Mouse (Mus musculus): ENCODE results near the gene Rel. TPM values are rescaled to one million over a fixed set of nuclear protein-coding genes. Genes with fewer than 3 reads are reported as not detected.
A peak's percentile ranks its signal among the peaks of the same experiment; 100 is the strongest.

Rel gene
- polyA plus RNA-seq, 1 experiment: 1.4 TPM

DNA sequence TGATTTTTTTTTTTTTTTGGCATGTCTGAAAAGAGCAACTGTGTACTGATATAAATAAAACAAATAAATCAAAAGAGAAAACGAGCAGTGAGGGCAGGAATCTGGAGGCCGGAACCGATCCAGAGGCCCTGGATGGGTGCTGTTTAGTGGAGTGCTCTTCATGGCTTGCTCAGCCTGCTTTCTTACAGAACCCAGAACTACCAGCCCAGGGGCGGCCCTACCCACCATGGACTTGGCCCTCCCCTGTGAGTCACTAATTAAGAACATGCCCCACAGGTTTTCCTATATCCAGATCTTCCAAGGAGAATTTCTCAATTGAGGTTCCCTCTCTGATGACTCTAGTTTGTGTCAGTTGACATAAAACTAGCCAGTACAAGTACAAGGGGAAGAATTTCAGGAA lies 24.7 kb downstream of the Rel start:
- DNase-seq (ENCODE audit: low read depth): no peak

DNA sequence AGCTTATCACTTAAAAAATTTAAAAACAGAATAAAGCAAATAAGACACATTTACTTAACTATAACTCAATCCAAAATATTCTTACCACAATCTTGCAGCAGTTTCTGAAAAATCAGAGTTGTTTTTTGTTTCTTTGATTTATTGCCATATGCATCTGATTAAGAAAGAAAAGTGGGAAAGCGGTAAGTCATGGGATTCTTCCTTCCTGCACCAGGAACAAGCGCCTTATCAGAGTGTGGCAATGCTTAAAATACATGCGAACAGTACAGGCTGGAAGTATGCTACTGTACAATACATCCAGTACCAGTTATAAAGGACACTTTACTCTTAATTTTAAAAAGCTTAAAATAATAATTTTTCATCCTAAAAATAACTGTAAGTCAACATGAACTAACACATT lies 26.4 kb downstream of the Rel start:
- no peak for DNase-seq (ENCODE audit: low read depth)

DNA sequence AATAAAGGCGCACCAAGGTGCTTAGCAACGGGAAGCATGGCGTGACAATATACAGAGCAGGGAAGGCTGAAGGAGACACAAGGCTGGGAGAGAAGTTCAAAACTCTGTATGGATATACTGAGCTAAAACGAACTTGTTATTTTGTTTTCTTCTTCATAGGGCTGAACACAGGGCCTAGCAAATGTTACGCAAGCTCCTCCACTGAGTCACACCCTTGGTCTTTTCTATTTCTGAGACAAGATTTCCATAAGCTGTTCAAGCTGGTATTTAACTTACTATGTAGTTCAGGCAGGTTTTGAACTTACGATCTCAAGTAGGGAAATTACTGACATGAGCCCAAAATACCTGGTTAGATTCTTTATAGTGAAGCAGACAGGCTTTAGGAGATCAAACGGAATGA lies 29.4 kb downstream of the Rel start:
- no peak for DNase-seq (ENCODE audit: low read depth)

DNA sequence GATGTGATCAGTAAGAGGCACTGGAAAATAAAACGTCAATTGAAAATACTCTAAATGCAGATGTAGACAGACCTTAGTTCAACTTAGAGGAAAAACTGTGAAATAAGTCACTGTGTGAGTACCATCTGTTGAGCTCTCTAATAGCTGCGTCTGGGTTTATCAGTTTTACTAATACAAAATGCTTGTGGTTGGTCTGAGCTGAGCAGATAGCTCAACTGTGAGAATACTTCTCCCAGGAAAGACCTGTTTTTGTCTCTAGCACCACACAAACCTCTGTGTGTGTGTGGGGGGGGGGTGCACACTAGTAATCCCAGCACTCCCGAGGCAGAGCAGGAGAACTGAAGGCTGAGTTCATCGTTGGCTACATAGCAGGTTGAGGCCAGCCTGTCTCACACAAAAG lies 29.9 kb downstream of the Rel start:
- no peak for DNase-seq (ENCODE audit: low read depth)

DNA sequence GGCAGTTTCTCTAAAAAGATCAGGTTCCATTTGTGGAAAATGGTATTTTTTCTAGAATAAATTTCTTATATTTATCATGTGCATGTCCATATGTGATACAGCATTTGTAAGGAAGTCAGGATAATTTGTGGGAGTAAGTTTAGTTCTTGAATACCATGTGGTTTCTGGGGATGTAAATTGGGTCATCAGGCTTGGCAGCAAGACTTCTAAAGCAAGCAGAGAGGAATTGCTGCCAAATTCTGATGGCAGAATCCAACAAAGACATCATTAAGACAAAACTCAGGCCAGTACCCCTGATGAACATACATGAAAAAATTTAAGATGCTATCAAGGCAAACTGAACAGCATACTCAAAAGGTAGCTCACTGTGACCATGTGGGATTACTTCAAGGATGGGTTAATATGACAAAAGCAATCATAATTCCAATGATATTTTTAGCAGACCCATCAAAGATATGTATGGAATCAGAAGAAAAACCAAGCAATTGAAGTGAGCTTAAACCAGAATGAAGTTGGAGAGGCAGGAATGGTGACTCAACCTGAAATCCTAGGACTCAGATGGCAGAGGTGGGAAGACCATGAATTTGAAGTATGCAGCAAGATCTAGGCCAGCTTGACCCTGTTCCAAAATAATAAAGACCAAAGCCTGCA lies 34.8 kb downstream of the Rel start:
- DNase-seq (ENCODE audit: low read depth): no peak

DNA sequence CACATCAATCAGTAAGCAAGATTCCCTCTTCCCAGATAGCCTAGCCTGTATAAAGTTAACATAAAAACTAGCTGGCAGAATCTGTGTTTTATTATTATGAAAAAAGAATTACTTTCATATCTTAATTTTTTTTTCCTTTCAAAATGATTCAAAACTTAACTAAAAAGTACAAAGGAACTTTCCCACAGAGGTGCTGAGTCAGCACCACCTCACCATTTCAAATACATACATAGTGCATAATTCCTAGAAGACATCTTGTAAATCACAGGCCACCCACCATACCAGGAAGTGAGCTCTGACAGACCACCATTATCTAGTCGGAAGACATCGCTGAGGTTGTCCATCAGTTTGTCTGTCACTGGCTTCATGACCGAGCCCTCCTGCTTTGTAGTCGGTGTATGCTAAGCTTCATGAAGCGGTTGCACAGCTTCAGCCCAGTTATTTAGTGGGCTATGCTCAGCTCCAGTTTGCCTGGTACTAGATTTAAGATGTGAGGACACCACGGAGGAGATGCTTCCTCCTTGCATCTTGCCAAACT lies 36.0 kb downstream of the Rel start:
- DNase-seq (ENCODE audit: low read depth): no peak

DNA sequence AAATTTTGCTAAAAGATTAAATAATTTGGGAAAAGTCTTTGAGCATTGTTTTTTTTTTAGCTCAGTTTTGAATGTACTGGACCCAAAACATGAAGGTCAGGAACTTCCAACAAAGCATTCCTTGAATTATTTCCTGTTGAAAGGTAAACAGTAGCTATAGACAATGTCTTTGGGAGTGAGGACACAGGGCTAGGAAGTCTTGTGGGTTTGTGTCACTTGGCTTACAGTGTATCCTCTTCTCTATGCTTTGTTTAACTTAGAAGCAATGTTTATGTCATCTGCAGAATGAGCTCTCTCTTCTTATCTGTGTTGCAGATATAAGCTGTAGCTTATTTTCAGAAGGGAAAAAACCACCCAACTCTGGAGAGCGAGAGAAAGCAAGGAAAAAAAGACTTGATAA lies 37.9 kb downstream of the Rel start:
- no peak for DNase-seq (ENCODE audit: low read depth)

DNA sequence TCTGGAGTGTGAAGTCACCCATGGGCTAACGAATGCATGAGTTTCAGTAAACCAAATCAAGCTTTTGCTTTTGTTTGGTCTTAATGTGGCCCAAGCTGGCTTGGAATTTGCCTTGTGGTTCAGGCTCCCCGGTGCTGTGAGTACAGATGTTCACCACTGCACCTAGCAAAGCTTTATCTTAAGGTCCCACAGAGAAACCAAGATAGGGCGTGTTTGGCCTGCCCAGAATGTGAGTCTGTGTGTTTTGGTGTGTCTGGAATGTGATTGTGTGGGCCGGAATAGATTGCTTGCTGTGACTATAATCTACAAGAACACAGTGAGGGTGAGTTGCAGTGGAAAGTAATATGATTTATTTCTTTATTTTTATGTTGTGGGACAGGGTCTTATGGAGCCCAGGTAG lies 40.6 kb downstream of the Rel start:
- DNase-seq (ENCODE audit: low read depth): no peak

DNA sequence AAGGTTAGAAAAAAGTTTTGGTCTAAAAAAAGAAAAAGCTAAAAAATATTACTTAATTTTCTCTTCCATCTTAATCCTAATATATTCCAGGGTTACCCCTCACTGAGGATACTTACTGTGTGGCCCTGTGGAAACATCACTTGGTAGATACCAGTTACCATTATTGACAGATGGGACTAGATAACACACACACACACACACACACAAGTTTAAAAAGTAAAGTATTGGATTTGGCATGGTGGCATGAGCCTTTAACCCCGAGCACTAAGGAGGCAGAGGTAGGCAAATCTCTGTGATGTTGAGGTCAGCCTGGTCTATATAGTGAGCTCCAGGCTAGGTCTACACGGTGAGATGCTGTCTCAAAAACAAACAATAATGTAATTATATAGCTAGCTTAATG lies 42.6 kb downstream of the Rel start:
- no peak for DNase-seq (ENCODE audit: low read depth)

DNA sequence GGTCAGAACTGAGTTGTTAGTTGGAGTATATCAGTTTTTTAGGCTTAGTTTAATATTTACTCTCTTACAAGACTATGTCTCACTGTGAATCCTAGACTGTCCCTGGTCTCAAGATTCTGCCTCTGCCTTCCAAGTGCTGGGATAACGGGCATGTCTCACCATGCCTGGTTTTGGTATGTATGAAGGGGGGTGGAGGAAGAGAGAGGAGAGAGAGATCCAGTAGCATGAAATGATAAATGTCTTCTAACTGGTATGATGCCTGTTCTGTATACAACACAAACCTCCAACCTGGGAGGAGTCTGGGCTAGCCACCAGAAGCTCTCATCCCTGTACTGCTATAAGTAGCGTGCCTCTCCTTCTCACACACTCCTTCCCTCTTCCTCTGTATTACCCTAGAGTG lies 44.3 kb downstream of the Rel start:
- DNase-seq (ENCODE audit: low read depth): peak; percentile 58

DNA sequence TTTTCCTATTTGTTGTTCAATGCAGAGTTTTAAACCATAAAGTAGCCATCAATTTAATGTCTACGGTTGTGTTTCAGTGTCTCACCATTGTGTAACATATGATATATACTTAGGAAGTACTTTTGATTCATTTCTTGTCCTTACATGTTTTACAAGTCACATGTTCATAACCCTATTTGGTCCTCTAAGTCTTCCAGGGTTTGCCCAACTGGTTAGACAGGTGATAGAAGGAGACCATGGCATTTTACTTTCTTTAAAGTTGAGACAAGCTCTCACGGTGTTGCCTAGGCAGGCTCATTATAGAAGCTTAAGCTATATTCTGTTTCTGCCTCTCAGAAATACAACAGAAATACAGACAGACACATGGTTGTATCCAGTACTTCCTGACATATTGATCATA lies 44.9 kb downstream of the Rel start:
- DNase-seq (ENCODE audit: low read depth): peak; percentile 87

DNA sequence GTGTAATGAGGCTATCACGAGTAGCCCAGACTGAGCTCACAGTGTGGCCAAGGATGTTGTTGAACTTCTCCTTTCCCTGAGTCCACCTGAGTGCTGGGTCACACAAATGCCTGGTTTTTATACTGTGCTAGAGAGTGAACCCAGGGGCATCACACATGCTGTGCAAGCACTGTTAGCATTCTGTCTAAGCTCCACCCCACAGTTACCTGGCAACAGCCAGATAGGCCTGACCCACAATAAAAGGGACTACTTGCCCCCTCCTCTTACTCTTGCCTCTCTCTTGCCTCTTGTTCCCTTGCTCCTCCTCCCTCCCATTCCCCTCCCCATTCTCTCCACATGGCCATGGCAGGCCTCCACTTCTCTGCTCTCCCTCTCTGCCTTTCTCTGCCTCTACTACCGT lies 48.4 kb downstream of the Rel start:
- no peak for DNase-seq (ENCODE audit: low read depth)

DNA sequence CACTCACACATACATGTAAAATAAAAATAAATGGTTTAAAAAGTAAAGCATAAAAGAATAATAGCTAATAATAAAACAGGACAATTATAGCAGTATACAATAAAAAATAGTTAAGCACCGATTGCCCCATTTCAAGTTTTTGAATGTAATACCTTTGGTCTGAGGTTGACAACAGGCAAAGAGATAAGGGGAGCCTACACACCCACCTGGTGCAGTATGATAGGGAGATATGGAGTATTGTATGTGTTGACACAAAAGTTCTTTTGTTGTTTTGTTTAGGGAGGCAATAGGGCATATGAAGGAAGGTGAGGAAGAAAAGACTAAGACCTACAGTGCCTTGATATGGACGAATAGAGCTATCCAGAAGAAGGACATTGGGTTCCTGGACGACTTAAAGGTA lies 50.9 kb downstream of the Rel start:
- no peak for DNase-seq (ENCODE audit: low read depth)

DNA sequence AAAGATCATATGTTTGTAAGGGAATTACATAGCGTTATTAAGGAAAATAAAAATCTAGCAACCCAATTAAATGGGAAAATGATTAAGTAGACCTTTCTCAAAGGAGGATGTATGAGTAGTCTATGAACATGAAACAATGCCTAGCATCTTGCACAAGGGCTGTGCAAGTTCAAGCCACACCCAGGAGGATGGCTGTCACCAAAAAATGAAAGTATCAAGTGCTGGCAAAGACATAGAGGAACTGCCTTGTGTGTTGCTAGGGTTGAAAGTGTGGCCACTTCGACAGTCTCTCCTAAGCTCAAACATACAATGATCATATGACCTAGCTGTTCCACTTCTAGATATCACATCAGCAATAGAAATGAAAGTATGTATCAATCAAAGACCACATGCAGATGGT lies 51.9 kb downstream of the Rel start:
- no peak for DNase-seq (ENCODE audit: low read depth)

DNA sequence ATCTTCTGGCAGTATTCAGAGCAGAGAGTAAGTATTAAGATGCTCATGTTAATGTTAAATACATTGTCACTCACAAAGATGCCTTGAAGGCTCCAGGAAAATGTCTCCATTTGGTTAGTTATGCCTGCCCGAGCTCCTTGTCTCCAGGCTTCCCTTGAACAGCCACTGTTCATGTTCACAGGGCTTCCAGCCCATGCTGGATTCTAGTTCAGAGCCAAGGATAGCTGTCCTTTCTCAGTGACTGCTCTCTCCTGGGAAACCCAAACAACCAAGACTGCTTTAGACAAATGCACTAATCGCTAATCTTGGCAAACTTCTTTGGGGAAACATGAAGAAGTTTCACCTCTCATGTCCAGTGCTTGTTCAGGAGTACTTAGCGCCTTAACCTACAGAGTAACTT lies 58.5 kb downstream of the Rel start:
- no peak for DNase-seq (ENCODE audit: low read depth)

DNA sequence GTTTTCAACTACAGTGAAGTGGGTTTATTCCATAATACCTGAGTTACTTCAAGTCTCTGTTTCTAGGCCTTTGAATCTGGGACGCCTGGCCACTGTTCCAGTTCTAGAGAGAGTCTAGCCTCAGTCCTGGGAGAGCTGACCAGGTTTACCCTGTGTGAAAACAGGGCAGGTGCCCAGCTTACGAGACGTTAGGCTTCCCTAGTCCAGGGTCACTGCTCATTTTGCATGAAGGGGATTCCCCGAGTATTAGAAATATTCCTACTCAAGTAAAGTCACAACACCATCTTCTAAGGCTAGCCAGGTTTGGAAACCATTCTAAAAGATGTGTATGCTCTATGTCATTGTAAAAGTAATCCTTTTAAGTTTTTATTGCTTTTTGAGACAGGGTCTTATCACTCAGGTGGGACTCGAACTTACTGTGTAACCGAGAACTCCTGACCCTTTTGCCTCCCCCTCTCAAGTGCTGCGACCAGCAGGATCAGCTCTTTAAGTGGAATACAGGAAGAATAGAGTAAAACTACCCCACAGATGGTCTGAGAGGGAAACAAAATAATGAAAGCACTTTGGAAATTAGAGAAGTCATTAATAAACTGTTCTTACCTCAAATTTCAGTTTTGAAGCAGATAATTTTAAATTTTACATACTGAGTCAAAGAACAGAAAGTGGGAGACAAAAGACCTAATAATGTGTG lies 66.0 kb downstream of the Rel start:
- DNase-seq (ENCODE audit: low read depth): no peak

DNA sequence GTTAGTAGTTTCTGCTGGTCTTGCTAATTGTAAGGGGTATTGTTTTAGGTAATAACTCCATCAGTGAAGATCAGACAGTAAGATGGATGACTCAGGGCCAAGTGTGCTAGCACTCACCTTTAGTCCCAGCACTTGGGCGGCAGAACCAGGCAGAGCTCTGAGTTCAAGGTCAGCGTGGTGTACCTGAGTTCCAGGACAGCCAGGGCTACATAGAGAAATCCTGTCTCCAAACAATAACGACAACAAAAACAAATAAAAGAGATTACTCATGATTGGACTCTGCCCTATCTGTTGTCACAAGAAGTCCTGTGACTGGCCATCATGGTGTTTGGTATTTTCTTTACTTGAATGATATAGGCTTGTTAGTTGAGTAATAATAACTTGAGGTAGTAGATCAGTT lies 68.9 kb downstream of the Rel start:
- no peak for DNase-seq (ENCODE audit: low read depth)

DNA sequence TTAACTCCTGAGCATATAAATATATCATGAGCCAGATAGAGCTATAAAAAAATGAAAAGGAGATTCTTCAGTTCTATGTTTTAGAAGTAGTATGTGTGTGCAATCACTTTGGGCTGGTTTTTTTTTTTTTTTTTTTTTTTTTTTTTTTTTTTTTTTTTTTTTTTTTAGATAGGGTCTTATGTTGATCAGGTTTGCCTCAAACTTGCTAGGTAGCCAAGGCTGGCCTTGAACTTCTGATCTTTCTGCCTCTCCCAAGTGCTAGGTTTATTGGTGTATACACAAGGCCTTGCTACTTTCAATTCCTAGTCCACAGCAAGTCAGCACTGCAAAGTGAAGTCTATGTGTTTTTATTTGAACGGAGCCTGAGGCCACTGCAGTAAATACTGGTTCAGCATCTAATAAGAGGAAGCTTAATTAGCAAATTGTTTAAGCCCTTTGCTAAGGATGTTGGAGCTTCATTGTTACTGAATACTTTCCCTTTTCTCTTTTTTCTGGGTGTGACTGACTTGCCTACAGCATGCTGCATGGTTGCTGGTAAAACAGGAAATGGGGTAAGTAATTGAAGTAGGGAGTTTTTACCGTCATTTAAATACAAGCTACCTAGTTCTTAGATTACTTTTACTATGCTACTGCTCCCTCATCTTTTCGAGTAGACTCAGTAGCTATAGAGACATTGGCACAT lies 71.2 kb downstream of the Rel start:
- no peak for DNase-seq (ENCODE audit: low read depth)

DNA sequence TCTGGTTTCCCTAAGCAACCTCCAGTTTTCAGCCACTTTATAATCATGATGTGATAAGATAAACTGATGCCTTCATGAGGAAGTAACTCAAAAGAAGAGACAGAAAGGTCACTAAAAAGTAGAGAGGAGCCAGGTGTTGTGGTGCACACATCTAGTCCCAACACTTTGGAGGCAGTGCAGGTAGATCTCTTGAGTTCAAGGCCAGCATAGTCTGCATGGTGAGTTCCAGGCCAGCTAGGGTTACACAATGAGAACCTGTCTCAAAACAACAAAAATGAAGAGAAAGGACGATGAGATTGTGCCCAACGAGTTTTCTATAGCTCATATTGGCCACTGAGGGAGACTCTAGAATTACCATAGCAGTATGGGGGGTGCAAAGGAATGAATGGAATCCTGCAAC lies 72.2 kb downstream of the Rel start:
- no peak for DNase-seq (ENCODE audit: low read depth)

DNA sequence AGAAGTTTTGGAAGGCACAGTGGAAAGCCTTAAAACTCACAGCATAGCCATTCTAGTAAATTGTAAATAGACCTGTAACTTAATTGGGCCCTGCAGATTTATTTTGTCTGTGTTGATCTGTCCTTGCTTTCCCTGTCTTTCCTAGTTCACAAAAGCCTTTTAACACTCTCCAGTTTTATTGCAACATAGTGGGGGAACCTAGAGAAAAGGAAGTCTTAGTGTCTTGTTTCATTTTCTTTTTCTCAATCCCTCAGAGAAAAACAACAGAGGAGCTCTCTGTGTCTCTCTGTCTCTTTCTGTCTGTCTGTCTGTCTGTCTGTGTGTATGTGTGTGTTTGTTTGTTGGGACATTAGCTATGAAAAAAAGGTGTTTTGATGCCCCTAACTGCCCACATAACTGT lies 74.9 kb downstream of the Rel start:
- DNase-seq (ENCODE audit: low read depth): no peak

DNA sequence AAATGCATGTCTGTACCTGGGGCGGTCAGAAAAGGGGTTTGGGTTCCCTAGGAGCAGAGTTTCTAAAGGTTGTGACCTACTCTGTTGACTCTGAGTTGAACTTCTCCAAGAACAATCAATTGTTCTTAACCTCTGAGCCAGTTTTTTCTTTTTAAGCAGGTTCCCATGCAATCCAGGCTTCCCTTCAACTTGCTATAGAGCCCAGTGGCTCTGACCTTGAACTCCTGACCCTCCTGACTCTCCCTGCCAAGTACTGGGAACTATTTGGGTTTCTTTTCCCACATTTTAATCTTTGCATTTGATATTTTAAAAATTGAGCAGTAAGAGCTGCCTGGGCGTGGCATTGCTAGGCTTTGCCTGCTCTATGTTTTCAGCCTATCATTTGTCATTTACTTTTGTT lies 77.5 kb downstream of the Rel start:
- no peak for DNase-seq (ENCODE audit: low read depth)

DNA sequence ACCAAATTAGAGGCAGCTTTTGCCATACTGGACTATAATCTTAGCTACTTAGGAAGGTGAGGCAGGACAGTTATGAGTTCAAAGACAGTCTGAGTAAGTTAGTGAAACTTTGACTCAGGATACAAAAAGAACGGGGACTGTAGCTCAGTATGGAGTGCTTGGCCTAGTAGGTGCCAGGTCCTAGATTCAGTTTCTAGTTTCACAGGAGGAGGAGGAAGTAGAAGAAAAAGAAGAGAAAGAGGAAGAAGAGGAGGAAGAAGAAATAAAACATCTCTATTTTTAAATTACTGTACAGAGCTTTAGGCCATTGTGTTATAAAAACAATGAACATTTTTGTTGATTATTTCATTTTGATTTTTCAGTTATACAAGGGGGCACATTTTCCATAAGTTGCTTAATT lies 82.7 kb downstream of the Rel start:
- no peak for DNase-seq (ENCODE audit: low read depth)

Measured in gonadal fat pad, adult 2 months (tissue).